Mouse (Mus musculus): ENCODE results near the gene Nos3. TPM values are rescaled to one million over a fixed set of nuclear protein-coding genes. Genes with fewer than 3 reads are reported as not detected.
"Not testable (repeated sequence)": the region's sequence is repeated elsewhere in the genome, so short reads cannot be mapped to it uniquely, and the experiment has no call there.

The Nos3 gene
- total and polyA plus RNA-seq, 3 experiments, result 0.30 to 0.36 (median 0.31) TPM

DNA sequence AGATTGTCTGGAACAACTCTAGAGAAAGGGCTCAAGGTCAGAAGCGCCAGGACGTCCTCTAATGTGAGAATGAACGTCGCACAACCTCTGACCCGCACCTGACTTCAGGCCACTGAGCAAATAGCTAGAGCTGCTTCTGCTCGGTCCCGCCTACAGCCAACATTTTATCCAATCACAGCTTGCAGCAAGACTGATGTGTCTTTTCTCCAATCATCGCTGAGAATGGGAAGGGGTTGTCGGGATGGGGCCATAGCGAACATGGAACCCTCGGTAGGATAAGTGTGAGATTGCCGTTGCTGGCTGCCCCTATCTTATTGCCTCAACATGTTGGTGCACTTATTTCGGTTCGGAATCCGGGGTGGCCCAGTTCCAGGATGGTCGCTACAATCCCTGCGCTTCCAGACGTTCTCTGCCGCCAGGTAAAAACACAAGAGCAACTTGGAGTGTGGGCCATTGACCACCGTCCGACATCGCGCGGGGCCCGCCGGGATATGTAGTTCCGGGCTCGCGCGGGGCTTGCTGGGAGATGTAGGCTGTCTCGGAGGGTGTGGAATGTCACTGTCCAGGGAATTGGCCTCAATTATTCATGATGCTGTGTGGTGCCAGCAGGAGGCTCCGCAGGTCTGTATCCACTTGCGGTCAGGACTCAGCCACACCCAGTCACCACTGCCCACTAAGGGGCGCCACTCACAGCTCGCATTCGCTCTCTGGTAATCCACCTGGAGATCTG is 29.7 kb downstream of the Nos3 start (continued):
- TF ChIP-seq CHD1 (IDR thresholded peaks at IDR 0.05; ENCODE audit: low read depth, low read length), result no peak
- no peak for TF ChIP-seq JUN (IDR thresholded peaks at IDR 0.05; ENCODE audit: insufficient read depth, low read depth, low read length)
- TF ChIP-seq RCOR1 (conservative IDR thresholded peaks at IDR 0.05; ENCODE audit: low read depth, low read length), result 0 out of 2 replicates have a peak, but pooled peaks have one; percentile 27
- TF ChIP-seq MAFK (IDR thresholded peaks at IDR 0.05; ENCODE audit: insufficient replicate concordance, low read length), result no peak

DNA sequence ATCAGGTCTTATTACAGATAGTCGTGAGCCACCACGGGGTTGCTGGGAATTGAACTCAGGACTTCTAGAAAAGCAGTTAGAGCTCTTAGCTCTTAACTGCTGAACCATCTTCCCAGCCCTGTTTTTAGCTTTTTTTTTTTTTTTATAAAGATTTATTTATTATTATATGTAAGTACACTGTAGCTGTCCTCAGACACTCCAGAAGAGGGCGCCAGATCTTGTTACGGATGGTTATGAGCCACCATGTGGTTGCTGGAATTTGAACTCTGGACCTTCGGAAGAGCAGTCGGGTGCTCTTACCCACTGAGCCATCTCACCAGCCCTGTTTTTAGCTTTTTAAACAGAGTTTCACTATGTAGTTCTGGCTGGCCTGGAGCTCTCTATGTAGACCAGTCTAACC is 31.6 kb downstream of the Nos3 start:
- H3K9me3 ChIP-seq (replicated peaks; ENCODE audit: low read length); H3K9ac ChIP-seq (ENCODE audit: insufficient read depth, low read depth); H3K4me3 ChIP-seq (replicated peaks in 1 of 3; ENCODE audit: low read depth in 2 of 3, low read length in 2 of 3, poor library complexity in 1 of 3); in situ Hi-C loops (cut with MboI; ENCODE audit: low pct_ligation_motif_present, low pct_unique_long_range_greater_than_20kb, low sequenced_read_pairs); H3K27me3 ChIP-seq (replicated peaks); H3K79me2 ChIP-seq (replicated peaks; ENCODE audit: control insufficient read depth, extremely low read depth, insufficient read depth, poor library complexity, severe bottlenecking); H3K27ac ChIP-seq (ENCODE audit: insufficient read depth, low read depth); H3K4me2 ChIP-seq (ENCODE audit: insufficient read depth, low read depth, poor library complexity, severe bottlenecking); dilution Hi-C loops (cut with MboI; ENCODE audit: extremely low pct_ligation_motif_present, extremely low pct_unique_long_range_greater_than_20kb, low sequenced_read_pairs); DNase-seq (ENCODE audit: extremely low read depth): not testable (repeated sequence)
- H3K4me1 ChIP-seq (ENCODE audit: control insufficient read depth in 1 of 2, insufficient read depth in 2 of 2), result peaks cover 10 to 39% of the 10 kb centered on the region in 2 experiments
- H3K36me3 ChIP-seq (replicated peaks in 1 of 2; ENCODE audit: control insufficient read depth in 1 of 2, insufficient read depth in 1 of 2, low read length in 1 of 2), result peaks cover 9 to 32% of the 10 kb centered on the region in 2 experiments
- TF ChIP-seq CTCF (conservative IDR thresholded peaks at IDR 0.05 in 1 of 2, IDR thresholded peaks at IDR 0.05 in 1 of 2; ENCODE audit: low read depth in 2 of 2, low read length in 2 of 2), result 0 out of 4 replicates have a peak, but pooled peaks of 1 of the 2 experiments have one; percentile 13

DNA sequence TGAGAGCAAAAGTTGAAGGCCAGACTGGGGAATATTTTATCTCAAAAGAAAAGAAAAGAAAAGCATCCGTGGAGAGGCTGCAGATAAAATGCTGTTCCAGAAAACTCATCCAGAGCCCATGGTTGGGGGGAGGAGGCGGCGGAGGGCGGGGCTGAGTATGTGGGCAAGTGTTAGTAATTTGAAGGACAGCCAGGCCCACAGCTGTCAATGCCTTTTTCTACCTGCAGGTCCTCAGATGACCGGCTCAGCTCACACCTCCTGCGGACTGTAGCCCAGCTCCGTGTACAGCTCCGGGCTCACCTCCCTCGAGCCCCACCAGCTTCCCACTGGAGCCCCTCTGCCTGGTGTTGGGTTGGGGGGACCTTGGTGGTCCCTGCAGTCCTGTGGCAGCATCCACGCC is 35.1 kb downstream of the Nos3 start:
- in situ Hi-C loops (cut with MboI; ENCODE audit: low pct_ligation_motif_present, low pct_unique_long_range_greater_than_20kb, low sequenced_read_pairs), result no loop called here
- no peak overlapping the region for H3K27ac ChIP-seq (ENCODE audit: insufficient read depth, low read depth)
- H3K79me2 ChIP-seq (replicated peaks; ENCODE audit: control insufficient read depth, extremely low read depth, insufficient read depth, poor library complexity, severe bottlenecking), result no peaks in the 10 kb centered on the region
- no peaks in the 10 kb centered on the region for H3K27me3 ChIP-seq (replicated peaks)
- H3K4me2 ChIP-seq (ENCODE audit: insufficient read depth, low read depth, poor library complexity, severe bottlenecking), result no peak overlapping the region
- no peak for DNase-seq (ENCODE audit: extremely low read depth)
- H3K9me3 ChIP-seq (replicated peaks; ENCODE audit: low read length), result no peaks in the 10 kb centered on the region
- dilution Hi-C loops (cut with MboI; ENCODE audit: extremely low pct_ligation_motif_present, extremely low pct_unique_long_range_greater_than_20kb, low sequenced_read_pairs), result no loop called here
- H3K9ac ChIP-seq (ENCODE audit: insufficient read depth, low read depth), result no peak overlapping the region
- H3K4me1 ChIP-seq (ENCODE audit: control insufficient read depth in 1 of 2, insufficient read depth in 2 of 2), result peaks cover 6 to 23% of the 10 kb centered on the region in 2 experiments
- H3K36me3 ChIP-seq (replicated peaks in 1 of 2; ENCODE audit: control insufficient read depth in 1 of 2, insufficient read depth in 1 of 2, low read length in 1 of 2), result peaks cover 30 to 66% of the 10 kb centered on the region in 2 experiments
- no peak overlapping the region for H3K4me3 ChIP-seq (replicated peaks in 1 of 3; ENCODE audit: low read depth in 2 of 3, low read length in 2 of 3, poor library complexity in 1 of 3)
- TF ChIP-seq IRF4 (IDR thresholded peaks at IDR 0.05; ENCODE audit: low read depth, low read length), result no peak
- TF ChIP-seq CHD1 (IDR thresholded peaks at IDR 0.05; ENCODE audit: low read depth, low read length), result no peak
- no peak for TF ChIP-seq EP300 (IDR thresholded peaks at IDR 0.05; ENCODE audit: low read length)
- TF ChIP-seq KAT2A (IDR thresholded peaks at IDR 0.05; ENCODE audit: insufficient replicate concordance, low read length), result no peak
- no peak for TF ChIP-seq RCOR1 (conservative IDR thresholded peaks at IDR 0.05; ENCODE audit: low read depth, low read length)
- no peak for TF ChIP-seq ZKSCAN1 (IDR thresholded peaks at IDR 0.05; ENCODE audit: borderline replicate concordance, low read depth, low read length)
- TF ChIP-seq MAZ (IDR thresholded peaks at IDR 0.05; ENCODE audit: low read depth, low read length), result no peak
- TF ChIP-seq BHLHE40 (IDR thresholded peaks at IDR 0.05; ENCODE audit: low read depth, low read length), result no peak
- TF ChIP-seq ZMIZ1 (IDR thresholded peaks at IDR 0.05; ENCODE audit: low read depth, low read length), result no peak
- TF ChIP-seq MAX (IDR thresholded peaks at IDR 0.05; ENCODE audit: low read length), result no peak
- no peak for TF ChIP-seq E2F4 (IDR thresholded peaks at IDR 0.05; ENCODE audit: insufficient replicate concordance, low read depth, low read length)

Measured in CH12.LX (cell line).